Mouse (Mus musculus) MEL (cell line): Measurements from ENCODE around the gene Edem3.

Source experiments
- CHD2 ChIP-seq: IDR thresholded peaks from 2 replicates; pipeline ENCODE4 v1.6.1; 2011; ENCODE audit warnings: low read length, improper control_type of control experiment
- CTCF ChIP-seq, 3 experiments: IDR thresholded peaks in 2 of 3; conservative IDR thresholded peaks in 1 of 3; 2 replicates each; pipeline ENCODE4 v1.5.1; 2011 to 2012; ENCODE audit warnings: low read length in 3 of 3, low read depth in 2 of 3, mild to moderate bottlenecking in 2 of 3, improper control_type of control experiment in 1 of 3, inconsistent platforms in 1 of 3, mixed read lengths in 1 of 3, moderate library complexity in 1 of 3; ENCODE audit not compliant: control insufficient read depth in 1 of 3, insufficient read depth in 1 of 3, poor library complexity in 1 of 3, severe bottlenecking in 1 of 3
- ELF1 ChIP-seq: IDR thresholded peaks from 2 replicates; pipeline ENCODE4 v1.6.1; 2014; ENCODE audit warnings: low read depth, mild to moderate bottlenecking, inconsistent platforms, low read length, improper control_type of control experiment, moderate library complexity
- EP300 ChIP-seq, 2 experiments: IDR thresholded peaks; 2 replicates each; pipeline ENCODE4 v1.6.1; 2011; ENCODE audit warnings: improper control_type of control experiment in 2 of 2, low read length in 2 of 2, low read depth in 1 of 2, mild to moderate bottlenecking in 1 of 2
- ETS1 ChIP-seq: IDR thresholded peaks from 2 replicates; pipeline ENCODE4 v1.6.1; 2012; ENCODE audit warnings: low read depth, mild to moderate bottlenecking, inconsistent platforms, low read length, improper control_type of control experiment, moderate library complexity
- HCFC1 ChIP-seq: IDR thresholded peaks from 2 replicates; pipeline ENCODE4 v1.6.1; 2012; ENCODE audit warnings: low read depth, mild to moderate bottlenecking, inconsistent platforms, low read length, improper control_type of control experiment, moderate library complexity
- POLR2A ChIP-seq, 2 experiments: IDR thresholded peaks; 2 replicates each; pipeline ENCODE4 v1.6.1; 2011 to 2012; ENCODE audit warnings: low read length in 2 of 2, mild to moderate bottlenecking in 2 of 2, control low read depth in 1 of 2, improper control_type of control experiment in 1 of 2, low read depth in 1 of 2, moderate library complexity in 1 of 2; ENCODE audit not compliant: control insufficient read depth in 1 of 2, insufficient read depth in 1 of 2, poor library complexity in 1 of 2
- SIN3A ChIP-seq: IDR thresholded peaks from 2 replicates; pipeline ENCODE4 v1.6.1; 2012; ENCODE audit warnings: low read length, improper control_type of control experiment, inconsistent platforms
- SMC3 ChIP-seq: IDR thresholded peaks from 2 replicates; pipeline ENCODE4 v1.6.1; 2011; ENCODE audit warnings: low read depth, low read length, improper control_type of control experiment
- TBP ChIP-seq: IDR thresholded peaks from 2 replicates; pipeline ENCODE4 v1.8.0; 2011; ENCODE audit warnings: low read depth, low read length, improper control_type of control experiment
- TCF12 ChIP-seq: IDR thresholded peaks from 2 replicates; pipeline ENCODE4 v1.6.1; 2014; ENCODE audit warnings: low read depth, mild to moderate bottlenecking, inconsistent platforms, low read length, improper control_type of control experiment, moderate library complexity
- USF1 ChIP-seq: IDR thresholded peaks from 2 replicates; pipeline ENCODE4 v1.6.1; 2014; ENCODE audit warnings: low read depth, mild to moderate bottlenecking, inconsistent platforms, low read length, improper control_type of control experiment, moderate library complexity

DNA sequence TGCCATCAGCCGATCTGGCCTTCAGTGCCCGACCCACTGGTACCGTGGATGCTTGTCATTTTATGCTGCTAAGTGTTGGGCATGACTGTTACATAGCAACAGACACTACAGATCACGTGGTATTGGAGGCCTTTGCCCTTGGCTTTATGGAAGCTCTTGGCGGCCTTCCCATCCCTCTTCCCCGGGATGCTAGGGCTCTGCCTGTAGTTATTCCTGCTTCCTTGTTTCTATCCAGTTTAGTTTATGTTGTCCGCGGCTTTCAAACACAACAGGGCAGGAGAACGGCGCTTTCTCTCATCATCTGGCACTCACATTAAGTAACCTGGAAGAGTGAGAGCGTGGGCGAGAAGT is 108.6 kb downstream of the Edem3 start:
- TF ChIP-seq USF1 (no peak), EP300 (IDR thresholded peaks at IDR 0.05; ENCODE audit: low read depth in 1 of 2, low read length in 2 of 2) (no peak), CTCF (IDR thresholded peaks at IDR 0.05 in 2 of 3, conservative IDR thresholded peaks at IDR 0.05 in 1 of 3; ENCODE audit: control insufficient read depth in 1 of 3, insufficient read depth in 1 of 3, low read depth in 2 of 3, low read length in 3 of 3, poor library complexity in 1 of 3, severe bottlenecking in 1 of 3) (no peak), SMC3 (no peak), POLR2A (IDR thresholded peaks at IDR 0.05; ENCODE audit: control insufficient read depth in 1 of 2, insufficient read depth in 1 of 2, low read depth in 1 of 2, low read length in 2 of 2, poor library complexity in 1 of 2) (no peak), ETS1 (no peak), HCFC1 (no peak), ELF1 (no peak), CHD2 (no peak), SIN3A (no peak), TCF12 (no peak), TBP (no peak)
